Mouse (Mus musculus): ENCODE measurements around the gene Traf5.

GRCm38 (mm10) chr1:192137926-192138910 is 45.9 kb upstream of the Traf5 start, which contains the start of gene Rcor3:
- peak; percentile 67 for TF ChIP-seq POLR2A (IDR thresholded peaks at IDR 0.05; ENCODE audit: low read depth, low read length)
- peak; percentile 25; the same call in 1 of the 2 replicates for TF ChIP-seq CTCF (IDR thresholded peaks at IDR 0.05; ENCODE audit: extremely low read depth, insufficient read length, insufficient replicate concordance, low read depth, low read length)
